Mouse (Mus musculus): ENCODE results near the gene Plscr2. TPM values are rescaled to one million over a fixed set of nuclear protein-coding genes. Genes with fewer than 3 reads are reported as not detected.
"Not testable (repeated sequence)": the region's sequence is repeated elsewhere in the genome, so short reads cannot be mapped to it uniquely, and the experiment has no call there.

Gene Plscr2
- total RNA-seq, 1 experiment from 2014 or later = 0.47 TPM

- ATAC-seq (ENCODE audit: extremely low read depth, insufficient number of reproducible peaks, low FRiP score, poor library complexity, severe bottlenecking) = no peak
Observed at GRCm38 (mm10) chr9:92270927-92271326, 4.5 kb upstream of the Plscr2 start.

- no peak for ATAC-seq (ENCODE audit: extremely low read depth, insufficient number of reproducible peaks, low FRiP score, poor library complexity, severe bottlenecking)
Observed at GRCm38 (mm10) chr9:92272650-92273049, 2.8 kb upstream of the Plscr2 start.

GRCm38 (mm10) chr9:92273271-92273670 lies 2.1 kb upstream of the Plscr2 start:
- ATAC-seq (ENCODE audit: extremely low read depth, insufficient number of reproducible peaks, low FRiP score, poor library complexity, severe bottlenecking) = no peak

GRCm38 (mm10) chr9:92273956-92274762 lies 1.2 kb upstream of the Plscr2 start:
- no peak for ATAC-seq (ENCODE audit: extremely low read depth, insufficient number of reproducible peaks, low FRiP score, poor library complexity, severe bottlenecking)

- no peak for ATAC-seq (ENCODE audit: extremely low read depth, insufficient number of reproducible peaks, low FRiP score, poor library complexity, severe bottlenecking)
Observed at GRCm38 (mm10) chr9:92276360-92276759, 958 bp downstream of the Plscr2 start.

- no peak for ATAC-seq (ENCODE audit: extremely low read depth, insufficient number of reproducible peaks, low FRiP score, poor library complexity, severe bottlenecking)
Observed at GRCm38 (mm10) chr9:92280048-92280447, 4.6 kb downstream of the Plscr2 start.

DNA sequence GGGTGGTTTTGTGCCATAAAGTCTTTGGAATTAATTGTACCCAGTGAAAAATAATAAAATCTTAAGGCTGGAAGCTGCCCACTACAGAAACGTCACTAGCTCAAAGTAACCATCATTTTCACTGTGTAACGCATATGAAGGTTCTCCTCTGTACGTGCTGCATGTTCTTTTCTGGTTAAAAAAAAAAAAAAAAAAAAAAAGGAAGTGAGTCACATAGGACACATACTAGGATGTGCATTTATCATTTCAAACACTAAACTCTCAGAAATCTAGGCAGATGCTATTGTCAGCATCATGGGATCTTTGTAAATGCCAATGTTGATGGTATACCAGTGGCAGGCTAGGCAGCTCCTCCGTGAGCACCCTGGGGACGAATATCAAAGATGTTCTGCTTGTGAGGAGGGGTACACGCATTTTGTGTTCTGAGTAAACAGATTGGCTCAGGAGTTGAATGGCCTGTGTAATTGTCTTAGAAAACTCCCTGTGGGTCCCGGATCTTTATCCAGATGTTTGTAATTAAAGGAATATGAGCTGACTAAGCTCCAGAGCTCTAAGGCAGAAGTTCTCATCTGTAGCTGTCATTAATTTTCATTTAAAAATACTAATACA lies 7.3 kb downstream of the Plscr2 start:
- ATAC-seq (ENCODE audit: extremely low read depth, insufficient number of reproducible peaks, low FRiP score, poor library complexity, severe bottlenecking) = no peak

DNA sequence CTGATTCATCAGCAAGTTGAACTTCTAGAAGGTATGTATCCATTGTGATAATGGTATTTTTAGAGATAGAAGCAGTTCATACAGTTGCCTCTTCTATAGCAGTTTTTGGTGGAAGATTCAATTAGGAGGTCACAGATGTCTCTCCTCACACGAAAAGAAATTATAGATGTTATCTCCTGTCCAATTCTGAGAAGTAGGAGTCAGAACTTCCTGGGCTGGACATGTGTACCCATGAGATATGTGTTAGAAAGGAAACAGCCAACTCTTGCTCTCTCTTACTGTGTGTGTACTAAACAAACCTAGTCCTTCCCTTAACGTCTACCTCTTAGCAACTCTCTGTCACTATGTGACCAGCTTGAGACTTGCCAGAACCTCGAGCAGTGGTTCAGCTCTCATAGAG lies 14.3 kb downstream of the Plscr2 start:
- ATAC-seq (ENCODE audit: extremely low read depth, insufficient number of reproducible peaks, low FRiP score, poor library complexity, severe bottlenecking) = no peak

GRCm38 (mm10) chr9:92292169-92292568 lies 16.8 kb downstream of the Plscr2 start:
- no peak for ATAC-seq (ENCODE audit: extremely low read depth, insufficient number of reproducible peaks, low FRiP score, poor library complexity, severe bottlenecking)

DNA sequence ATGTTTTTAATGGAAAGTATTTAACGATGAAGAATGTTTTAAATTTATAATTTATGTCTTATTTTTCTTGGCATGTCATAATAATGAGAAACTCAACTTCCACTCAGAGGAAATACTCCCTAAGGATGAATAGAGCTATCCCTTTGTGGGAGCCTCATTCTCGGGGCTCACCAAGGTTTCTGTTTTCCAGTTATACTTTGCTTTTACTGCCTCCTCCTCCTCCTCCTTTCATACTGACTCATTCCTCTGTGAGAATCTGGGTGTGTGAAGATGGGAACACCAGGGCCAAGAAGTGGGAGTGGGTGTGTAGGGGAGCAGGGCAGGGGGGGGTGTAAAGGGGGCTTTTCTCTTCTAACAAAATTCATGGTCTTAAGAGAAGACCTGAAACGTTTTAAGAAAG lies 17.5 kb downstream of the Plscr2 start:
- no peak for ATAC-seq (ENCODE audit: extremely low read depth, insufficient number of reproducible peaks, low FRiP score, poor library complexity, severe bottlenecking)

DNA sequence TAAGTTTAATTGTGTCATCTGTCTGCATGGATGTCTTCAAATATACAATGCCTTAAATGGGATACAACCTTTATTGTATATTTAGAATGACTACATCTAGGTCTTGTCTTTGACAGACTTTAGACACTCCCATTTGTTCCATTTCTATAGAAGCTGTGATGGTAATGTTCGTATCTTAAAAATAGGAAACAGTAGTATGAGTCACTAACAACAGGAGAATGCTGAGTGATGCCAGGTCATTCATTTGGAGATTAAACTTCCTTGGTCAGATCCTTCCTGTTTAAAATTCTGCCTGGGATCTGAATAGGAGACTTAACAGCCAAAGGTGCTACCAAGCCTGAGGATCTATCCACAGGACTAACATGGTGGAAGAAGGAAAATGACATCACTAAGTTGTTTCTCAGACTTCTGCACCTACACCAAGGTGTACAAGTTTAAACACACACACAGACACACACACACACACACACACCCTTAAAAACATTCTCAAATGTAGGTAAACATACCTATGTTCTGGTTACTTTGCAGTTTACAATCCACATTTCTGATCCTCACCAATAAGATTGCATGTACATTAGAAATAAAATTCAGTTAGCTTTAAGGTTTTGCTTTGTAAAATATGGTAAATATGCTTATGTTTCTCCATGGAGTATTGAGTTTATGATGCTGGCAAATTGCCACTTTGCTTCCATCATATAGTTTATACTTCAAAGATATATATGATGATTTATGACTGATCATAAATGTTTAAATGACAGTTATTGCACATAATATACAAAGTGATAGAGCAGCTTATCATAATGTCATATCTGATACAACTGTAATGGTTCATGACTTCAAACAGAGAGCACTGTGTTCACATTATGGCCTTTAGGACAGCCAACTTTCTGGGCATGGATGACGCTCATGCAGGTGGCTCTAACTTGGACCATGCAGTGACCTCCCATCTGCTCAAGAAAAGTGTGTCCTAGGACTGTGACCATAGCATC lies 18.5 kb downstream of the Plscr2 start:
- ATAC-seq (ENCODE audit: extremely low read depth, insufficient number of reproducible peaks, low FRiP score, poor library complexity, severe bottlenecking) = no peak

DNA sequence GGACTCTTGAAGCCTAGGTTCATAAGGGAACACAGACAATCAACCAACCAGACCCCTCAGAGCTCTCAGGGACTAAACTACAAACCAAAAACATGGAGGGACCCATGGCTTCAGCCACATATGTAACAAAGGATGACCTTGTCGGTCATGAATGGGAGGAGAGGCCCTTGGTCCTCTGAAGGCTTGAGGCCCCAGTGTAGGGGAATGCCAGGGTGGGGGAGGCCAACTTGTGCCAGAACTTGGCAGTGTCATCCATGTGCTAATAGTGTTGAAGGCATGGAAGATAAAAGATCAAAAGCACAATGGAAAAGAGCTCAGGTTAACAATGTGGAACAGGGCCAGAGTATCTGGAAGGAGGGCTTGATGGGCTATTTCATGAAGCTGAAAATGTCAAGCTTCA lies 22.9 kb downstream of the Plscr2 start:
- no peak for ATAC-seq (ENCODE audit: extremely low read depth, insufficient number of reproducible peaks, low FRiP score, poor library complexity, severe bottlenecking)

GRCm38 (mm10) chr9:92301213-92301612 lies 25.8 kb downstream of the Plscr2 start:
- no peak for ATAC-seq (ENCODE audit: extremely low read depth, insufficient number of reproducible peaks, low FRiP score, poor library complexity, severe bottlenecking)

DNA sequence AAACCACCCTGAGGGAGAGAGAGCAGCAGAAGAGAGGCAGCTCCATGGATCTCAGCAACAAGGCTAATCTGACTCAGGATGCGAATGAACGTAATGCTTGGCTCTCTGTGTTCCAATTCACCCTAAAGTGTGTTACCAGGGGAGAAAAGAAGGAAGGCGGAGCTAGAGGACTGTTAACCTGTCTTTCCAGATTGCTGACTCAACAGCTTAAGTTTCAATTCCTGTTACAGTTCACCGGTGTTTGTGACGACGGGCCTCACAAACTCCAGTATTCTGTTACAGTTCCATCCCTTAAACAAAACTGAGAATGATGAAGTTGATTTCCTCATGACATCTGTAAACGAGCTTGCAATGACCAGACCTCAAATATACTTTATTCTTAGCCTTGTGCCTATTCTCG lies 29.7 kb downstream of the Plscr2 start:
- ATAC-seq (ENCODE audit: extremely low read depth, insufficient number of reproducible peaks, low FRiP score, poor library complexity, severe bottlenecking) = no peak

DNA sequence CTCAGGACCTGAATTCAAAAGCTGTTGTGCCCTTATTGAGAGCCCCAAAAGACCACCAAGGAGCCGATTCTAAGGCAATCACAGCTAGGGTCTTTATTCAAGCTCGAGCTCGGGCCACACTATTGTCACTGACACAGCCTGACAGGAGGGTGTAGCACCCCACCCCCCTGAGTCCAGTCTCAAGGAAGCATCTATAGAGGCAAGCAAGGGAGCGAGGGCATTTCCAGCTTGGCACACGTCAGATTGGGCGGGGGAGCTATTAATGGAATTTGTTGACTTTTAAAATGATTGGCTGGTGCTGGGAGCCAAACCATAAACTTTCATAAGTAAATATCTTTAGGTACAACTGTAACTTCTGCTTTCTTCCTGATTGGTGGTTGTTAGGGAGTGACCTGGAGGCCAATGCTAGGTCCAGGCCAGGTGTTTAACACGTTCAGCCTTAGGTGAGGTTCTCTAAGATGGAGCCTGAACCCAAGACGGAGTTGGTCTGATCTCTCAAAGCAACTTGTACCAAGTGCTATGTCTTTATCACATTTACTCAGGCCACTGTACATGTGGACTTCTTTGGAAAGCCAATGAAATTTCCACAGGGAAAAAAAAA lies 30.3 kb downstream of the Plscr2 start:
- no peak for ATAC-seq (ENCODE audit: extremely low read depth, insufficient number of reproducible peaks, low FRiP score, poor library complexity, severe bottlenecking)

DNA sequence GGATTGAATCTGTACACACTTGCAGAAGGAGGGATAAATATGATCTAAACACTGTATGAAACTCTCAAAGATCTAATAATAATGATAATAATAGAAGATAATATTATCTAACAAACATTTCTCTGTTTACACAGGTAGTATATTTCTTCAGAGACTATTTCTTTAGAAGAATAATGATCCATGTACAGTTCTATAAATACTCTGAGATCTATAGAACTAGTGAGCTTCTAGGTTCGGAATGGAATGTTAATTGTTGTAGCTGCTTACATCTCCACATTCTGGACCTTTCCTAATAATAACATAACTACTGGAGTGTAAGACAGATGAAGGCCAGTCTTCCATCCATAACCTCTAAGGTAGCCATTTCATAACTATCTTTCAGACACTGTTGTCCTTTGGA lies 33.7 kb downstream of the Plscr2 start, which contains the start of gene 1700057G04Rik:
TSS of gene 1700057G04Rik (plus strand) at position 301 of the 400 bp plus-strand sequence.
- ATAC-seq (ENCODE audit: extremely low read depth, insufficient number of reproducible peaks, low FRiP score, poor library complexity, severe bottlenecking) = no peak

DNA sequence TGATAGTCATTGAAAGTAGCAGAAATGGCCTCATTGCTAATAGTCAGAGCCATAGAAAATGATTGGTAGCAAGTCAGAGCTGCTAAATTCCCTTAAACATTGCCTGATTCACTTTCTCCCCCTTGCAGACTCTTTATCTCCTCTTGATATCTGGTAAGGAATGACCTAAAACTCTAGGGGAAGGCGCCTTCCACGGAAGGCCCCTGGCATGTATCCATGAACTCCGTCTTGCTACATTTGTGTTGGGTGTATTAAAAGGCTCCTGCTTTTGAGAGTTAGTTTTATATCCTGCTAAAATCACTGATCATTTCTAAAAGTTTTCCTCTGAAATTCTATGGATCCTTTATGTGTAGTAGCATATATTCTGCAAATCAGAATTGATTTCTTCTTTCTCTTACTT lies 41.4 kb downstream of the Plscr2 start:
- no peak for ATAC-seq (ENCODE audit: extremely low read depth, insufficient number of reproducible peaks, low FRiP score, poor library complexity, severe bottlenecking)

GRCm38 (mm10) chr9:92325936-92326335 lies 50.5 kb downstream of the Plscr2 start:
- not testable (repeated sequence) for ATAC-seq (ENCODE audit: extremely low read depth, insufficient number of reproducible peaks, low FRiP score, poor library complexity, severe bottlenecking)

DNA sequence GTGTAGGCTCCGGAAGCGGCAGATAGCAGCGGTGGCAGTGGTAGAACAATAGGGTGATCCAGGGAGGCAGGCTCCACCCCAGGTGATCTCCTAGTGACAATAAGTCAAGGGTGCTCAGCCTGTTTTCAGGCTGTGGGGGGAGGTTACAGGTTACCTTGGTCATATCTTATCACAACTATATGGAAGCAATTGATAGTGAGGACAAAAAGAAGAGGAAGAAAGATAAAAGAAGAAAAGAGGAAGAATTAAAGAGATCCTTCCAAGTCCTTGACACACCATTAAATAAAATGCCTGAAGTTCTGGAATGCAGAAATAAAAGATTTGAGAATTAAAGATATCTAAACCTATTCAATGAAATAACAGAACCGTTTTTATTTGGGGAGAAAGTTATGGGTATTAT lies 51.4 kb downstream of the Plscr2 start:
- no peak for ATAC-seq (ENCODE audit: extremely low read depth, insufficient number of reproducible peaks, low FRiP score, poor library complexity, severe bottlenecking)
